Mouse (Mus musculus) erythroblast, embryonic 14.5 days (primary cell): ENCODE measurements around the gene Pfdn4.

Experiments used
- GATA1 ChIP-seq: IDR thresholded peaks from 2 replicates; pipeline ENCODE4 v1.6.1; 2012; ENCODE audit warnings: low read length, inconsistent platforms, mixed read lengths
- TAL1 ChIP-seq: IDR thresholded peaks from 3 replicates; pipeline ENCODE4 v1.6.1; 2012; ENCODE audit warnings: low read length, inconsistent platforms, mixed read lengths

DNA sequence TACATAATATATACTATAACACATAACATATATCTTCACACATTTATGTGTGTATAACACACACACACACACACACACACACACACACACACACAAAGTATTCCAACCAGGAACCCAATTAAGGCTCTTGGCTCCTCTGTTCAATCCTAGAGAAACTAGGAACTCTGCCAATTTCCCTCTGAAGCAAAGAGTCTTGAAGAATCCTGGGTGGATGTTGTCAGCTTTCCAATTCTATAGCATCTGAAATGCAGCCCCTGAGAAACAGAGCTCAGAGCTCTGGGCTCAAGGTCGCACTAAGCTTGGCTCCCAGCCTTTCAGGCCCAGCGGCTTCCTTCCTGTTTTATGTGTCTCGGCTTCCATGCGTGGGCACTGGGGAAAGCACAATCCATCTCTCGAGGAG is 54.0 kb downstream of the Pfdn4 start:
- TF ChIP-seq GATA1 = no peak
- TF ChIP-seq TAL1 = no peak
